Mouse (Mus musculus) forebrain, embryonic 16.5 days (tissue): ENCODE results near the gene Retnlg. TPM values are rescaled to one million over a fixed set of nuclear protein-coding genes. Genes with fewer than 3 reads are reported as not detected.

ENCODE experiments used
- polyA plus RNA-seq: library from polyadenylated mRNA; unstranded; fragments of >200 nt; fragmentation: Nextera tagmentation; extraction: Ambion mirVana; gene quantifications from 2 replicates; pipeline ENCODE4 v1.2.1, GENCODE M21; 2015

The Retnlg gene
- polyA plus RNA-seq, 1 experiment from 2014 or later = not detected

Other genes with a start within 250 kb of the Retnlg start
- gene Trat1, start 100.6 kb upstream of the Retnlg start, polyA plus RNA-seq = not detected in 2 replicates
- gene Retnlb, start 55.8 kb upstream of the Retnlg start, polyA plus RNA-seq = not detected in 2 replicates
- gene Retnla, start 30.1 kb upstream of the Retnlg start, polyA plus RNA-seq = not detected in 2 replicates
- 56.1 and 58.0 TPM in 2 replicates for gene Dzip3, start 121.5 kb downstream of the Retnlg start, polyA plus RNA-seq
- gene Cip2a, start 121.6 kb downstream of the Retnlg start, polyA plus RNA-seq = 13.9 and 18.0 TPM in 2 replicates
- 0.05 and 0.09 TPM in 2 replicates for gene Myh15, start 184.9 kb downstream of the Retnlg start, polyA plus RNA-seq